Mouse (Mus musculus) kidney, embryonic 16.5 days (tissue): ENCODE measurements at regions not wholly inside any gene's neighbourhood (a gene's known extent, or its start where the extent isn't known, plus 50 kb on each side); places are given as distances from the start of the nearest gene placed in this dataset.

Source experiments
- ATAC-seq: fragments of 200-750 bp; cut with Nextera tagmentation; 2 replicates; pipeline ENCODE4 v1.8.0; 2017; ENCODE audit warnings: moderate TSS enrichment; ENCODE audit not compliant: low FRiP score, low TSS enrichment
- H3K27ac ChIP-seq: fragments of 300-500 bp; sonication (generic); 2 replicates; pipeline ENCODE4 v1.5.1; 2014; ENCODE audit warnings: low read length
- H3K27me3 ChIP-seq: fragments of 300-500 bp; sonication (generic); 2 replicates; pipeline ENCODE4 v1.6.1; 2014; ENCODE audit warnings: low read length, control low read depth, mixed read lengths; ENCODE audit not compliant: insufficient read depth
- H3K36me3 ChIP-seq: fragments of 300-500 bp; sonication (generic); 2 replicates; pipeline ENCODE4 v1.6.1; 2014; ENCODE audit warnings: low read length, control low read depth, mixed read lengths; ENCODE audit not compliant: insufficient read depth
- H3K4me1 ChIP-seq: fragments of 300-500 bp; sonication (generic); 2 replicates; pipeline ENCODE4 v1.6.1; 2014; ENCODE audit warnings: low read length, control low read depth, mixed read lengths; ENCODE audit not compliant: insufficient read depth
- H3K4me2 ChIP-seq: fragments of 300-500 bp; sonication (generic); replicated peaks from 2 replicates; pipeline ENCODE4 v1.6.1; 2014; ENCODE audit warnings: low read depth, low read length
- H3K4me3 ChIP-seq: fragments of 300-500 bp; sonication (generic); 2 replicates; pipeline ENCODE4 v1.5.1; 2014; ENCODE audit warnings: mild to moderate bottlenecking, low read length
- H3K9ac ChIP-seq: fragments of 300-500 bp; sonication (generic); replicated peaks from 2 replicates; pipeline ENCODE4 v1.6.1; 2014; ENCODE audit warnings: low read length
- H3K9me3 ChIP-seq: fragments of 300-500 bp; sonication (generic); 2 replicates; pipeline ENCODE4 v1.6.1; 2016; ENCODE audit warnings: low read length, control low read depth
- WGBS: fragments of 180-500 bp; shearing (Covaris S2); extraction: QIAGEN DNeasy Blood & Tissue Kit; methylation state at CpG from one replicate; pipeline ENCODE4 v1.1.7; 2014; 5-methylcytosine and 5-hydroxymethylcytosine counted together

DNA sequence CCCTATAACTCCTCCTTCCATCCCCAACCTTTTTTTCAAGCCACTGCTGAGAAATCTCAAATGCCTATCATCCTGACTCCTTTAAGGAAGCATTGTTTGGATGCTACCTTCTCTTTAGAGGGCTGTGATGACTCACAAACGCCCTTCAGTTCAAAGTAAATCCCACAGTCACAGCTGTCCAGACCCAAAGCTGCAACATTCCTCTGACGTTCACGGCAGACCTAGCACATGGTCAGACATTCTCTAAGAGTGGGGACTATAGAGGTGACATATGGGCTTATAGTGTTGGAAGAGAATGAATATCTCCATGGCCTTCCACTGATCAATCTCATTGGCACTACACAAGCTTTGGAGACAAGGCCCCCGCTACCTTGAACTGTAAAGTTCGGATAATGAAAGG, 139.5 kb upstream of the Tent5a start:
- no peak overlapping the region for H3K4me3 ChIP-seq
- H3K9ac ChIP-seq, result no peak overlapping the region
- H3K27ac ChIP-seq, result no peak overlapping the region
- no peak overlapping the region for H3K4me2 ChIP-seq
- ATAC-seq, result no peak
- H3K36me3 ChIP-seq, result no peaks in the 10 kb centered on the region
- whole genome bisulfite sequencing, result 78% methylated on average over 5 of the region's 5 CpGs
- no peaks in the 10 kb centered on the region for H3K9me3 ChIP-seq
- no peaks in the 10 kb centered on the region for H3K27me3 ChIP-seq
- H3K4me1 ChIP-seq, result no peaks in the 10 kb centered on the region

DNA sequence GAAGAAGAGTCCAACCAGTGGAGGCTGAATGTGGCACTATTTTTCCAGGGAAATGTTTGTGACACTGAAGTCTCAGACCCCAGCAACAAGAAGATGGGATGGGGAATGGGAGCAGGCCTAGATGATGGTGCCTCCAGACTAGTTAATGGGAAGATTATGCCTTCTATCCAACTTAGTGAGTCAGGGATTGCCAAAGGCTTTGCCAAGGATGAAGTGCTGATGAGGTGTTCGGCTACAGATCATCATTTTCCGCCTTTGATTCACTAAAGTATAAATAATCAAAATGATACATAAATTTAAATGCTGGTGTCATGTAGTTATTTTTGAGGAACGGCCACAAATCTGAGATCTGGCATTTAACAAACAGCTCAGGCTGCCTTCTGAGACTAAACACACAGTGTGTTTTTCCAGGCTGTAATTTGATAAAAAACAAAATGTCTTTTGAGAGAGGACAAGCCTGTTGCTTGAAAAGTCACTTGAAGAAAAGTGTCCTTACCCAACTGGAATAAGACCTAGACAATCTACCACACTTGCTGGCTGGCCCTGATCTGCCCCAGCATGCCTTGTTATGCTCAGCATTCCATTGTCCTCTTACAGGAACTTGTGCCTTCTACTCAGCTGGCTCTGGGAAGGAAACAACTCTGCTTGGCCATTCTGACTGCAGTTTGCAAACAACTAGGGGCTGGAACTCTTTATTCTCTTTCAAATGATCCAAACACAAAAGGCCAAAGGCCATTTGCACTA, 132.1 kb upstream of the Tent5a start:
- H3K4me1 ChIP-seq, result peaks cover 15% of the 10 kb centered on the region
- no peak overlapping the region for H3K4me3 ChIP-seq
- H3K36me3 ChIP-seq, result no peaks in the 10 kb centered on the region
- no peak overlapping the region for H3K9ac ChIP-seq
- ATAC-seq, result no peak
- no peak overlapping the region for H3K27ac ChIP-seq
- H3K27me3 ChIP-seq, result no peaks in the 10 kb centered on the region
- H3K9me3 ChIP-seq, result no peaks in the 10 kb centered on the region
- 81% methylated on average over 3 of the region's 3 CpGs for whole genome bisulfite sequencing
- no peak overlapping the region for H3K4me2 ChIP-seq

DNA sequence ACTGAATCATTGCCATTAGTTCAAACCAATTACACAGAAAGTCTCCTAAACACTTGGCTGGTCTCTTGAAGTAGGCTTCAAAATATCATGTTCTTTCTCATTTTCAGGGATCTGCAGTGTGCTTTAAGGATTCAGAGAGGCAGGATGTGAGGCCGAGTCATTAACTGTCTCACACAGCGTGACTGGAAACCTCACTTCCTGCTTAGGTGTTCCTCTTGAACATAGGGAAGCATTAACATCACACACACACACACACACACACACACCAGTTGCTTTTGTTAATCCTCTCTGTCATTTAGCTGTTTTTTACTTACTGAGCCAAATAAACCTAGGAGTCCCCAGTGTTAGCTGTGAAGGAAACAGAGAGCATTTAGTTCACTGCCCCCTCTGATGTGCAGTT, 131.2 kb upstream of the Tent5a start:
- Histone ChIP-seq H3K27ac (no peak overlapping the region), H3K4me3 (no peak overlapping the region), H3K4me2 (no peak overlapping the region), H3K4me1 (peaks cover 15% of the 10 kb centered on the region), H3K36me3 (no peaks in the 10 kb centered on the region), H3K27me3 (no peaks in the 10 kb centered on the region), H3K9me3 (no peaks in the 10 kb centered on the region), H3K9ac (no peak overlapping the region)
- ATAC-seq, result no peak
- 77% methylated on average over 2 of the region's 2 CpGs for WGBS

DNA sequence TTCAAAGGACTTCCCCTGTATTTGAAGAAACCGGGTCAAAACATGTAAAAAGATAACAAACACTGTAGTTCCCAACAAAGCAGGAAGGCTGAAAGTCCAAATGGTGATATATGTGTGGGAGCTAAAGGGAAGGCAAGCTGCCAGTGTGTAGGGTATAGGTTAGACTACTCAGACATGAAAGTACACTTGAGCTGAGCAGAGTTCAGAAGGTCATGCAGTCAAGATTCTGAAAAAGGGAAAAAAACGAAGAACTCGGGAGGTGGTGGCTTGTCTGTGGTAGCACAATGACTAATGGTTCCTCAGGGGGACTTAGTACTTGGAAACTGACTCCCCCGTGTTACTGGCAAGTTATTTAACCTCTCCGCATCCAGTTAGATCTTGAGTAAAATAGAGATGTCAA, 130.3 kb upstream of the Tent5a start:
- 20% methylated on average over 5 of the region's 5 CpGs for WGBS
- peaks cover 15% of the 10 kb centered on the region for H3K4me1 ChIP-seq

DNA sequence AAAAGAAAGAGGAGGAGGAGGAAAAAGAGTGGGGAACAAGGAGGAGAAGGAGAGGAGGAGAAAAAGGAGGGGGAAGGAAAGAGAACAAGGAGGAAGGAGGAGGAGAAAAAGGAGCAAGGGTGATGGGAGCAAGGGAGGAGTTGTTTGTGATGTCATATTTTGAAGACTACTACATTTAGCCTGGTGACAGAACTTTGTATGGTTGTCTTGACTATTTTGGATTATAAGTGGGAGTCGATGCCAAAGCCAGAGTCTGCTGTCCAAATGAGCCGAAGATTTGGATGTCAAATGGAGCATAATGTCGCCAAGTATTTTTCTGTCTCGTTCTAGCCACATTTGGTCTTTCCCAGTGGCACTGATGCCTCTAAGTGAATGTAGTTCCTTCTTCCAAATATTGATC, 128.2 kb upstream of the Tent5a start:
- Histone ChIP-seq H3K4me3 (no peak overlapping the region), H3K36me3 (no peaks in the 10 kb centered on the region), H3K27ac (no peak overlapping the region), H3K9ac (no peak overlapping the region), H3K4me1 (peaks cover 15% of the 10 kb centered on the region), H3K27me3 (no peaks in the 10 kb centered on the region), H3K9me3 (no peaks in the 10 kb centered on the region), H3K4me2 (no peak overlapping the region)
- no peak for ATAC-seq
- 91% methylated on average over 4 of the region's 4 CpGs for WGBS

More for the DNA sequence above, 130.3 kb upstream of the Tent5a start:
- Histone ChIP-seq H3K9me3 (no peaks in the 10 kb centered on the region), H3K36me3 (no peaks in the 10 kb centered on the region), H3K9ac (no peak overlapping the region), H3K4me3 (no peak overlapping the region), H3K27ac (no peak overlapping the region), H3K27me3 (no peaks in the 10 kb centered on the region), H3K4me2 (no peak overlapping the region)
- peak; percentile 81 for ATAC-seq

DNA sequence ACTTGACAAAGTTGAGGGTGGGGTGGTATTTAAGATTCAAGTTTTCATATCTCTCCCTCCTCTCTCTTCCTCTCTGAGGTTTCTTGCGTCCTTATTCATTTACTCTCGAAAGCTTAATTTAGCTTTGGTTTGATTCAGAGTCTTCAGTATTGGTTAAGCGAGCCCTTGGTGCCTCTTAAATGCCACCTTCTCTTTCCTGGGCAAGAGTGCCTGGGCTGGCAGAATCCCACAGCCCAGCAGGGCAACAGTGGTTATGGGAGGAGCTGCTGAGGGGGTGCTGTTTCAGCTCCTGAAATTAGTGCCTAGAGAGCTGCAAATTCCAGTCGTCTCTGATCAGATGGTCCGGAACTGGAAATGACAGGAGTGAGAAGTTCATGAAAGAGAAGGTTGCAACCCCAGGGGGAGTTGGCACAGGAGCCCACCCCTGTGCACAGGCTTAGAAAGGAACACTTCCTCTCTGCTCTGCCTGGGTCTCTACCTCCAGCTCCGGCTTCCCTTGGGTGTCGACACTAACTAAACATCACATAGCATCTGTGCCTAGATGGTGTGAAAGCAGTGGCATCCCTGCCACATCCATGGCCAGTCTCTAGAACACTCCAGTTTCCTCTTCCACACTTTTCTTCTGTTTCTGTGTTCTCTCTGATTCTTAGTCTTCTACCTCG, 125.2 kb upstream of the Tent5a start:
- 72% methylated on average over 8 of the region's 8 CpGs for WGBS
- ATAC-seq, result no peak
- Histone ChIP-seq H3K27me3 (no peaks in the 10 kb centered on the region), H3K27ac (no peak overlapping the region), H3K4me2 (no peak overlapping the region), H3K9me3 (no peaks in the 10 kb centered on the region), H3K4me1 (peaks cover 12% of the 10 kb centered on the region), H3K9ac (no peak overlapping the region), H3K4me3 (no peak overlapping the region), H3K36me3 (no peaks in the 10 kb centered on the region)

DNA sequence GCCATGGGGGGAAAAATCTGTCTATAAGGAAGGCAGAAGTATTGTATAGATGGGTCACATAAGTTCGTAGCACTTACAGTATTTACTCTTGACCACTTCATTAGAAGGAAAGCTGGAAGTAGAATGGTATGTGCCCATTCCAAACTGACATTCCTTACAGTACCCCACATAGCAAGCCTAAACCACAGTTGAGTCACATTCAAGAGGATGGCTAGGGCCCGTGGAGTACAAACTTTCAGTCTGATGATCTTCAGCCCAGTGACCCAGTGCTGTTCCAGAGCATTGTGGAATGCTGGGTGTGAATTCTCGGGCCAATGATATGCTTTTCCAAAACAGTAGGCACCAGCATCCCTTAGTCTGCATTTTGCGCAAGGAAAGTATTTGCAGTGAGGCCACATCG, 124.2 kb upstream of the Tent5a start:
- ATAC-seq, result no peak
- Histone ChIP-seq H3K4me2 (no peak overlapping the region), H3K9me3 (no peaks in the 10 kb centered on the region), H3K4me3 (no peak overlapping the region), H3K9ac (no peak overlapping the region), H3K4me1 (peaks cover 5% of the 10 kb centered on the region; the same call in 1 of the 2 replicates), H3K27me3 (no peaks in the 10 kb centered on the region), H3K27ac (no peak overlapping the region), H3K36me3 (no peaks in the 10 kb centered on the region)
- WGBS, result 89% methylated on average over 5 of the region's 5 CpGs

DNA sequence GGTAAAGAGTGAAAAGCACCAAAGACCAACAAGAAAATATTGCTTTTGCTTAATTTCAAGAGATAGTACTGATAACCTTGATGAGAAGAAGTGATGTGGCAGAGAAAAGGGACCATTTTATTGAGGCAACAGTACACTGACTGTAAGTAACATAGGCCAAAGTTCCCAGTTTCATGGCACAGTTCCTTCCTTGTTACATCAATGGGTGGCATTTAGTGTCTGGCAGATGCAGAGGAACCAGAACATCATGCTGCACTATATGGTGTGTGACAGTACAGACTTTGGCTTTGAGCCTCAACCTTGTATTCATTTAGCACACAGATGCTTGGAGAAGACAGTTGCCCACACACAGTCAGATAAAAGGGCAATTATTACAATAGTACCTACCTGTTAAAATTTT, 123.7 kb upstream of the Tent5a start:
- Histone ChIP-seq H3K4me1 (peaks cover under 1% of the 10 kb centered on the region; the same call in 1 of the 2 replicates), H3K27ac (no peak overlapping the region), H3K36me3 (no peaks in the 10 kb centered on the region), H3K4me3 (no peak overlapping the region), H3K4me2 (no peak overlapping the region), H3K27me3 (no peaks in the 10 kb centered on the region), H3K9ac (no peak overlapping the region), H3K9me3 (no peaks in the 10 kb centered on the region)
- no peak for ATAC-seq

DNA sequence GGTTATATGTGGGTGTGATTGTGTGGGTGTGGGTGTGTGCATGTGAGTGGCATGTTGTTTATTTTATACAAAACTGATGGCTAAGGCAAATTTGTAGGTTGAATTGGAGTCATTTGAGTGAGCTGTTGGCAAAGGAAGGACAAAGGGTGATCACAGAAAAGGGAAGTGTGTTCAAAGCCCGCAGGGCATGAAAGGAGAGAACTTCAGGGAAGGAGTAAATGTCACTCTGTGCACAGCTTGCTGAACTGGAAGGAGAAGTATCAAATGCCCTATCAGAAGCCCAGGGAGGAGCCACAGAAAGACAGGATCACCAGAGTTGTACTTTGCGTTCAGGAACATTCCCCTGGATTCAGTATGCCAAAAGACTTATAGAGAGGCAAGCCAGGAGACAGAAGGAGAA, 122.3 kb upstream of the Tent5a start:
- 51% methylated on average over 2 of the region's 2 CpGs for WGBS
- H3K4me1 ChIP-seq, result no peaks in the 10 kb centered on the region
- ATAC-seq, result no peak

DNA sequence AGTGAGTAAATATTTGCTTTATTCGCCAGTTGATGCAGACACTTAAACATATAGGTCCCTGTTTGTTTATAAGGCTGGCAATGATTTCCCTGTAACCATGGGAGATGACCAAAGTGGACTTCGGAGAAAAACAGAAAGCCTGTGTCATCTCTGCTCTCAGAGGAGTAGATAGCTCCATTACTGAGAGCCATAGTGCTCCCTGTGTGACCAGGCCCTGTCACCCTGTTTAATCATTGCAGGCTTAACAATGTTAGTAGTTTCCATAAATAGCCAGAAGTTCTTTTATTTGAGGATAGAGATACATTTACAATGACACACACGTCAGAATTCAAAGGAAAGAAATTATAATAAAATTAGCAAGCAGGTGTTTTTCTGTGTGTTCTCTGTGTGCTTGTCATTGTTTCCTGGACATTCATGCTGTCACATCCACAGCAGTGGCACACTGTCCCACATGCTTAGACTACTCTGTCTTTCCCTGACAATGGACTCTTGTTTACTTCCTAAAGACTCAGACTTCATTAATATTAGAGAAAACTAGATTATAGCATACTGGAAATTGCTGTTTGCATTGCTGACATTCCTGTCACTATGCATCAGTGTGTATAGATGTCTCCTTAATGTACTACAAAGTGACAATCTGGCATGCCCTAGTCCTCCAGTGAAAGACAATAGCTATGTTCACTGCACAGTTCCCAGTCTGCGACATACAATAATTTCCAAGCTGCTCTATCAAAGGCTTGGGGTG, 115.8 kb upstream of the Tent5a start:
- WGBS, result 74% methylated on average over 4 of the region's 4 CpGs
- no peak overlapping the region for H3K27ac ChIP-seq
- ATAC-seq, result no peak

More for the DNA sequence above, 122.3 kb upstream of the Tent5a start:
- no peaks in the 10 kb centered on the region for H3K27me3 ChIP-seq
- H3K4me2 ChIP-seq, result no peak overlapping the region
- H3K36me3 ChIP-seq, result no peaks in the 10 kb centered on the region
- H3K27ac ChIP-seq, result no peak overlapping the region
- no peak overlapping the region for H3K9ac ChIP-seq
- no peaks in the 10 kb centered on the region for H3K9me3 ChIP-seq
- H3K4me3 ChIP-seq, result no peak overlapping the region

More for the DNA sequence above, 115.8 kb upstream of the Tent5a start:
- no peaks in the 10 kb centered on the region for H3K27me3 ChIP-seq
- H3K4me2 ChIP-seq, result no peak overlapping the region
- no peak overlapping the region for H3K9ac ChIP-seq
- H3K4me3 ChIP-seq, result no peak overlapping the region
- no peaks in the 10 kb centered on the region for H3K36me3 ChIP-seq
- H3K9me3 ChIP-seq, result no peaks in the 10 kb centered on the region
- no peaks in the 10 kb centered on the region for H3K4me1 ChIP-seq
